Mouse (Mus musculus): Measurements from ENCODE around the gene Ccdc9. TPM values are rescaled to one million over a fixed set of nuclear protein-coding genes. Genes with fewer than 3 reads are reported as not detected.
A peak's percentile ranks its signal among the peaks of the same experiment; 100 is the strongest.

Gene Ccdc9
- total RNA-seq, 2 experiments from 2014 or later = 85.5 to 89.0 TPM

- no peak for DNase-seq (ENCODE audit: extremely low spot score in 1 of 2, low spot score in 2 of 2)
- intact Hi-C loops (cut with DNase I) = no loop called here
Measured at GRCm38 (mm10) chr7:16241787-16242186, 44.8 kb downstream of the Ccdc9 start.

GRCm38 (mm10) chr7:16240978-16241303 is 45.7 kb downstream of the Ccdc9 start:
- DNase-seq (ENCODE audit: extremely low spot score in 1 of 2, low spot score in 2 of 2) = no peak
- intact Hi-C loops (cut with DNase I) = no loop called here

DNA sequence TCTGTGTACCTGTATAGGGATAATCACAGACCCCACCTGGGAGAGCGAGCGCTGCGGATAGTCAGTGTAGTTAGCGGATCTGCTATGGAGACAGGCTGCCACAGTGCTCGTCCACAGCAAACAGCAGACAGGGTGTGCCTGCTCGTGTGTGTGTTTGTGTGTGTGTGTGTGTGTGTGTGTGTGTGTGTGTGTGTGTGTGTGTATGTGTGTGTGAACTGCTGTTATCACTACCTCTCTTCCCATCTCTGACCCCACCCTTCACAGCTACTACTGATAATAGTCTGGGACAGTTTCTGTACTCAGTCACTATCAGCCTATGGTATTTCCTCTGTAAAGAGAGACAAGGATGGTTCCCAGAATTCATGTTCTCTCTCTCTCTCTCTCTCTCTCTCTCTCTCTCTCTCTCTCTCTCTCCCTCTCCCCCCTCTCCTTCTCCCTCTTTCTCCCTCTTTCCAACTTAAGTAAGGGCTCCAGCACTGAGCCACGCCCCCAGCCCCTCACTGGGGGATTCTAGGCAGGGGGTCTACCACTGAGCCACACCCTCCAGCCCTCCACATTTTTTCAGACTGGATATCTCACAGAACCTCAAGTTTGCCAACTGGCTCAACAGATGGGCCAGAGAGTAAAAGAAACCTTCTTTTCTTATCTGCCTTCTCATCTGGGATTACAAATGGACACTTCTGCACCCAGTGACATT is 46.2 kb downstream of the Ccdc9 start:
- intact Hi-C loops (cut with DNase I) = no loop called here
- no peak for DNase-seq (ENCODE audit: extremely low spot score in 1 of 2, low spot score in 2 of 2)

DNA sequence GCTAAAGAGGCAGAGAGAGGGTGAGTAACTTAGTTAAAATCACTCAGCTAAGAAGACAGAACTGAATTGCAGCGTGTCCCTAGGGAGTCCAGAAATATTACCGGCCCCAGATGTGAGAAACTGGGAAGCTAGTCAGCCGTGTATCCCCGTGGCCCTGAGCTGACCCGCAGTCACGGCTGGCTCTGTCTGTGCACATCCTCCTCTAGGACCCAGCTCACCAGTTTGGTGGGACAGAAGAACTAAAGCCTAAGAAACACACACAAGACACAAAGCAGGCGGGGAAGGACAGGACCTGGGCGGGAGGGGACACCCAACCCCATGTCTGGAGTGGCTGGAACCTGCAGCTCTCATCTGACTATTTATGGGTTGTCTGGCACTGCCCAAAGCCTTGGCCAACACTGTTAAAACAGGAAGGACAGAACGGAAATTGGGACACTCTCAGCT is 47.0 kb downstream of the Ccdc9 start:
- intact Hi-C loops (cut with DNase I) = no loop called here
- DNase-seq (ENCODE audit: extremely low spot score in 1 of 2, low spot score in 2 of 2) = peak in 1 of 2 experiments; percentile 26

DNA sequence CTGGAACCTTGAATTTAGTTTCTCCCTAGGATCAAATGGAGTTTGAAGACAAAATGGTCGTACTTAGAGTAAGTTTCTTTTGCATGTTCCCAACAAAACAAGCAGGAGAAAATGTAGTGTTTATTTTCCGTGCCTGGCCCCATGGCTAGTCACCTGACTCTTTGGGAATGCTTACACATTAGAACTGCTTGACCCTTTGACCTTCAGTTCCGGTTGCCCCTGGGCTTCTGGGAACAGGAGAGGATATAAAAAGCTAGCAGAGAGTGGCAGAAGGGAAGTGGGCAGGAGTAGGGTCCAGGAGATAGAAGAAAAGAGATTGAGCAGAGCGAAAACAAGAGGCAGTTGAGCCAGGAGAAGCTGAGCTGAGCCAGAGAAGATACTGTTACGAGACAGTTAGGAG is 56.7 kb downstream of the Ccdc9 start:
- intact Hi-C loops (cut with DNase I) = no loop called here
- DNase-seq (ENCODE audit: extremely low spot score in 1 of 2, low spot score in 2 of 2) = no peak

Other genes with a start within 250 kb of the Ccdc9 start
- gene Bicra, start 238.9 kb downstream of the Ccdc9 start, total RNA-seq (2021) = 10 to 100 TPM; 13.4 to 14.1 TPM
- gene Zfp541, start 225.0 kb downstream of the Ccdc9 start, total RNA-seq (2021) = under 1 TPM; 0.26 to 0.58 TPM
- gene Napa, start 188.3 kb downstream of the Ccdc9 start, total RNA-seq (2021) = 100 to 1,000 TPM; 181 TPM
- 10 to 100 TPM; 47.3 to 47.7 TPM for gene Kptn, start 166.9 kb downstream of the Ccdc9 start, total RNA-seq (2021)
- gene Slc8a2, start 157.0 kb downstream of the Ccdc9 start, total RNA-seq (2021) = 100 to 1,000 TPM; 285 to 298 TPM
- gene Meis3, start 111.7 kb downstream of the Ccdc9 start, total RNA-seq (2021) = 10 to 100 TPM; 42.4 to 46.4 TPM
- 10 to 100 TPM; 10.3 to 10.5 TPM for gene Dhx34, start 64.8 kb downstream of the Ccdc9 start, total RNA-seq (2021)
- under 1 TPM; 0.53 to 0.79 TPM for gene C5ar2, start 42.6 kb downstream of the Ccdc9 start, total RNA-seq (2021)
- gene C5ar1, start 27.3 kb downstream of the Ccdc9 start, total RNA-seq (2021) = under 1 TPM; 0.71 to 0.83 TPM
- 10 to 100 TPM; 33.0 to 35.6 TPM for gene Inafm1, start 13.2 kb downstream of the Ccdc9 start, total RNA-seq (2021)
- 10 to 100 TPM; 30.1 to 34.6 TPM for gene Bbc3, start 21.6 kb upstream of the Ccdc9 start, total RNA-seq (2021)
- gene Sae1, start 101.0 kb upstream of the Ccdc9 start, total RNA-seq (2021) = 100 to 1,000 TPM; 114 to 118 TPM
- gene Zc3h4, start 114.1 kb upstream of the Ccdc9 start, total RNA-seq (2021) = 10 to 100 TPM; 54.3 to 57.2 TPM
- 10 to 100 TPM; 96.3 to 98.3 TPM for gene Tmem160, start 166.0 kb upstream of the Ccdc9 start, total RNA-seq (2021)
- gene Npas1, start 190.9 kb upstream of the Ccdc9 start, total RNA-seq (2021) = 10 to 100 TPM; 14.6 to 15.0 TPM

Measured in left cerebral cortex, postnatal 10 days (tissue).